Mouse (Mus musculus) urinary bladder, adult 18-20 months (tissue): Measurements from ENCODE around the gene Fam124a.
"Not testable (repeated sequence)": the region's sequence is repeated elsewhere in the genome, so short reads cannot be mapped to it uniquely, and the experiment has no call there.

Experiments used
- DNase-seq, 2 experiments: peaks; one replicate each; pipeline ENCODE4 v3.0.0; 2022; ENCODE audit warnings: low spot score in 2 of 2, mixed read lengths in 2 of 2

Fam124a gene

DNA sequence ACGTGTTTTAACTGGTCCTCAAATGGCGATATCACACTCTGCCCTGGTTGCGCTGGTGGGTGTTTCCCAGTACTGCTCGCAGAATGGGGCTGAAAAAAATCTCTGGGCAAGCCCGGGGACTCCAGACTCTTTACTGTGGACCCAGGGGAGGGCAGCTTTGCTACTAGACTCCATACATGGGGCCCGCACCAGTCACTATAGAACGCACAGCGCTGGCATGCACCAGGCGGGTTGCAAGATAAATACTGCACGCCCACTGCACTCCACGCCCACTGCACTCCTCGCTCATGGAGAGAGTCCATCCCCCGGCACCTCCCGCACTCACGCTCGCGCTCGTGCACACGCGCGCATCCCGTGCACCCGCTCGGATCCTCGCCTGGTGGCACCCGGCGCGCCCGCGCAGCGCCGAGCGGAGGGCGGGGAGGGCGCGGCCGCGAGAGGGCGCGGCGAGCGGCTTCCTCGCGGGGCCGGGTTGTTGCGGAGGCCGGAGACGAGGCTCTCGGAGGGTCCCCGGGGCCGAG lies at the start of gene Fam124a:
Gene Fam124a (plus strand): TSS at position 429 of the 521 bp plus-strand sequence.
- DNase-seq, result peak; percentile 48 to 69

- no peak for DNase-seq
Observed at GRCm38 (mm10) chr14:62506261-62506660, 49.3 kb upstream of the Fam124a start.

- DNase-seq, result peak in 1 of 2 experiments; percentile 16
Observed at GRCm38 (mm10) chr14:62509350-62509749, 46.2 kb upstream of the Fam124a start.

GRCm38 (mm10) chr14:62512845-62513244 lies 42.7 kb upstream of the Fam124a start:
- no peak for DNase-seq

- DNase-seq, result no peak
Observed at GRCm38 (mm10) chr14:62530951-62531350, 24.6 kb upstream of the Fam124a start.

GRCm38 (mm10) chr14:62536127-62536526 lies 19.4 kb upstream of the Fam124a start:
- DNase-seq, result no peak

DNA sequence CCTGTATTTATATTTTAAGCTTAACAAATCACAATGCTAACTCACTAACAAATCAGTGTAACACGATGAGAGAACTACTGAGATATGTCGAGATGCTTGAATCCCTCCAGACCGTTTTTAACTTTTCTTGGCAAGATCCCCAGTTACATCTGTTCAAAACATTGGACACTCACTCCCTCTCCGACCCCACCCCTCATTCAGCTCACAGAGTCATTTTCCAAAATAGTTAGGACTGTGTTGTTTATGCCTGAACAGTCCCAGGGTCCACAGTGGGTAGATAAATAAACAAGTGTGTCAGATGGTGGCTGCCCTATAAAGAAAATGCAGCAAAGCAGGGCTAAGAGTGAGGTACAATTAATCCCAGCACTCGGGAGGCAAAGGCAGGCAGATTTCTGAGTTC lies 18.5 kb upstream of the Fam124a start:
- no peak for DNase-seq

- no peak for DNase-seq
Observed at GRCm38 (mm10) chr14:62539834-62540233, 15.7 kb upstream of the Fam124a start.

DNA sequence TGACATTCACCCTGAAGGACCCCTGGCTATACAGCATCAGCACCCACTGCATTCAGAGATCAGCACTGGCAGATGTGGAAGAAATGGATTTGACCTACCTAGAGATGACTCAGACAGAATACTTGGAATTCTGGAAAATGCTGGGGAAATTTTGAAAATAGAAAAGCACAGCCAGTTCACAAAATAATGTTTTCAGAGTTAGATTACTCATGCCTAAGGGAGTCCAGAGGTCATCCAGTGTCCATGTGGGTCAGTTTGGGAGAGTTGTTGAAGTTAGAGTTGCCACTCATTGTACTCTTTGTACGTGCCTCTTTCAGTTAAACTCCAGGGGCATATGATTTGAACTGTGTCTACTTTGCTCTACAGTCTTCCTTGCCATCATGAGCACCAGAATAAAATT lies 13.8 kb upstream of the Fam124a start:
- DNase-seq, result no peak

DNA sequence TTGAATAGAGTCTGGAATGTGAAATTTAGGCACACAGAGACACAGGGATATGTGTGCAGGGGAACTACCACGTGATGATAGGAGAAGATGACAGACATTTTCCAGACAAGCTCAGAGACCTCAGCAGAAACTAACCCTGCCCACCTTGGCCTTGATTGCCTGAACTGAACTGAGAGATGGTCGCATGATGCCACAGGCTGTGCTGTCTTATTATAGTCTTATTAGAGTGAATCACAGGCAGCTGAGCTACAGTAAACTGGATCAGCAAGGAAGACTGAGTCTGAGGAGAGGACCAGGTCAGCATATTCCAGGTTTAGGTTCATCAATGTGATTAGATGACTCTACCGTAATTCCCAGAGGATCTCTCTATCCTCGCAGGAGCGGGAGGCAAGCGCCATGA lies 9.2 kb upstream of the Fam124a start:
- DNase-seq, result no peak

GRCm38 (mm10) chr14:62546746-62547145 lies 8.8 kb upstream of the Fam124a start:
- no peak for DNase-seq

GRCm38 (mm10) chr14:62550121-62550520 lies 5.4 kb upstream of the Fam124a start:
- DNase-seq, result no peak

GRCm38 (mm10) chr14:62552771-62553170 lies 2.8 kb upstream of the Fam124a start:
- no peak for DNase-seq

DNA sequence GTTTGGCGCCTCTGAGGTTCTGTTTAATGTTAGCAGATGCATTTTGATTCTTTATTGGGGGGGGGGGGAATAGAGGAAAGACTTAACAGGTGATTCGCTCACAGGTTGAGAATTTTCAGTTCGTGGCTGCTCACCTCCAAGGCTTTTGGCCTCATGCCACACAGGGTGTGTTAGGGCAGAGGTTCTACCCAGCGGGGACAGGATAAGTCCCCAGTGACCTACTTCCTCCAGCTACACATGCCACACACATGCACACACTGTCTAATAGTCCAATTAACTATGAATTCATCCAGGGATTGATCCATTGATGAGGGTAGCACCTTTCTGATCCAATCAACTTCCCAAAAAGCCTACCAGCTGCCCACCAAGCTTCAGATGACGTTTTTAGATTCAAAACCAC lies 1.8 kb upstream of the Fam124a start:
- DNase-seq, result no peak

- DNase-seq, result peak in 1 of 2 experiments; percentile 17
Observed at GRCm38 (mm10) chr14:62555840-62556810, 588 bp downstream of the Fam124a start.

DNA sequence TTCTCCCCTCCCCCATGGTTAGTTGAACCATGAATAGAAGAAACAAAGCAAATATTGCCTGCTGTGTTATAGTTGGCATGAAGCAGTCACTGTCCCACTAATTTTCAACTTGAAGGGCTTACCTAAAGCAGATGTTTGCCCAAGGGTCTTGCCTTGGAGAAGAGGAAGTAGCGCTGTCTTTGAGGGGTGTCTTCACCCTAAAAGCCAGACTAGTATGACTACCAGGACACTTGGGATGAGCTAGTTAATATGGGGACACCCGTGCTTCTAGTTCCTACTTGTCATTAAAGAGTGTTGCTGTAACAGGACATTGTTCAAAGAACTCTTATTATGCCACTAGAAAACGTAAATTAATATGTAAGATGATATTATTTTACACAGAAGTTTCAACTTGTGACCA lies 1.6 kb downstream of the Fam124a start:
- DNase-seq, result no peak

- no peak for DNase-seq
Observed at GRCm38 (mm10) chr14:62561875-62562748, 6.6 kb downstream of the Fam124a start.

- no peak for DNase-seq
Observed at GRCm38 (mm10) chr14:62563679-62564078, 8.1 kb downstream of the Fam124a start.

- DNase-seq, result not testable (repeated sequence)
Observed at GRCm38 (mm10) chr14:62566821-62567220, 11.3 kb downstream of the Fam124a start, which contains the start of gene Gm4131. Gm4131 (minus strand) TSS chr14:62566921.

- no peak for DNase-seq
Observed at GRCm38 (mm10) chr14:62569463-62569862, 13.9 kb downstream of the Fam124a start.

DNA sequence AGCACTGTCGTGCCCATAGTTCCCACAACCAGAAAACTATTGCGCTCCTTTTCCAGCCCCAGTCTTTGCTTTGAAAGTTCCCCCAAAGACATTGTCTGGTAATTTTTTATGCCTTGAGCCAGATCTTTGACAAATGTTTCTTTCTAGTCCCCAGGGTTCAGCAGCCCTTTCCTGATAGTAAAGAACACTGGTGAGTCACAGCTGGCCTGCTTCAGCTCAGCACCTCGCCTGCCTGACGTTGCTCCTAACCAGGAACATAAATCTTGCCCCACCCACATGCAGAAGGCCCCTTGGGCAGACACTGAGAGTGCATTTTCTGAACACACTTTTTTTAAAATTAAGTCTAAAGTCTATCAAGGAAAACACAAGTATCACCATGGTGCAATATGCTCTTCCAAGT lies 14.8 kb downstream of the Fam124a start:
- DNase-seq, result peak in 1 of 2 experiments; percentile 46

GRCm38 (mm10) chr14:62573454-62573853 lies 17.9 kb downstream of the Fam124a start:
- DNase-seq, result no peak
